Mouse (Mus musculus) MEL (cell line): ENCODE results near the gene Sim2. TPM values are rescaled to one million over a fixed set of nuclear protein-coding genes. Genes with fewer than 3 reads are reported as not detected.

Experiments used
- DNase-seq: peaks from one replicate; pipeline ENCODE4 v3.0.0; 2011; ENCODE audit warnings: low read depth, low spot score
- H3K27ac ChIP-seq: 2 replicates; pipeline ENCODE4 v1.5.1; 2012; ENCODE audit warnings: low read depth, mild to moderate bottlenecking, control low read depth, low read length, moderate library complexity; ENCODE audit not compliant: control insufficient read depth
- H3K27me3 ChIP-seq, 2 experiments: fragments of 150-350 bp in 1 of 2; sonication (generic) in 1 of 2; 2 replicates each; pipeline ENCODE4 v1.6.1; 2012; ENCODE audit warnings: low read length in 2 of 2, mild to moderate bottlenecking in 2 of 2, improper control_type of control experiment in 1 of 2, moderate library complexity in 1 of 2; ENCODE audit not compliant: insufficient read depth in 2 of 2, control insufficient read depth in 1 of 2
- H3K36me3 ChIP-seq, 2 experiments: 2 replicates each; pipeline ENCODE4 v1.6.1; 2012 to 2014; ENCODE audit warnings: low read length in 2 of 2, improper control_type of control experiment in 1 of 2, inconsistent platforms in 1 of 2, mild to moderate bottlenecking in 1 of 2; ENCODE audit not compliant: insufficient read depth in 2 of 2, control insufficient read depth in 1 of 2
- H3K4me1 ChIP-seq, 2 experiments: fragments of 150-350 bp in 1 of 2; sonication (generic) in 1 of 2; 2 replicates each; pipeline ENCODE4 v1.6.1; 2012; ENCODE audit warnings: low read length in 2 of 2, improper control_type of control experiment in 1 of 2, mild to moderate bottlenecking in 1 of 2; ENCODE audit not compliant: insufficient read depth in 2 of 2, control insufficient read depth in 1 of 2
- H3K4me3 ChIP-seq, 2 experiments: fragments of 150-350 bp in 1 of 2; sonication (generic) in 1 of 2; 2 replicates each; pipeline ENCODE4 v1.5.1; 2012; ENCODE audit warnings: low read depth in 2 of 2, low read length in 2 of 2, mild to moderate bottlenecking in 2 of 2, moderate library complexity in 2 of 2, control low read depth in 1 of 2, improper control_type of control experiment in 1 of 2; ENCODE audit not compliant: control insufficient read depth in 1 of 2, insufficient read depth in 1 of 2
- H3K79me2 ChIP-seq: 2 replicates; pipeline ENCODE4 v1.6.1; 2012; ENCODE audit warnings: mild to moderate bottlenecking, low read length, moderate library complexity; ENCODE audit not compliant: control insufficient read depth, poor library complexity, insufficient read depth
- H3K9ac ChIP-seq: 2 replicates; pipeline ENCODE4 v1.6.1; 2012; ENCODE audit warnings: low read depth, mild to moderate bottlenecking, control low read depth, low read length, moderate library complexity; ENCODE audit not compliant: control insufficient read depth, poor library complexity, severe bottlenecking
- H3K9me3 ChIP-seq: fragments of 150-350 bp; sonication (generic); replicated peaks from 2 replicates; pipeline ENCODE4 v1.6.1; 2012; ENCODE audit warnings: mild to moderate bottlenecking, low read length, improper control_type of control experiment, moderate library complexity; ENCODE audit not compliant: insufficient read depth
- BHLHE40 ChIP-seq: IDR thresholded peaks from 2 replicates; pipeline ENCODE4 v1.6.1; 2012; ENCODE audit warnings: low read depth, mild to moderate bottlenecking, inconsistent platforms, low read length, improper control_type of control experiment, borderline replicate concordance
- EP300 ChIP-seq, 2 experiments: IDR thresholded peaks; 2 replicates each; pipeline ENCODE4 v1.6.1; 2011; ENCODE audit warnings: improper control_type of control experiment in 2 of 2, low read length in 2 of 2, low read depth in 1 of 2, mild to moderate bottlenecking in 1 of 2
- ETS1 ChIP-seq: IDR thresholded peaks from 2 replicates; pipeline ENCODE4 v1.6.1; 2012; ENCODE audit warnings: low read depth, mild to moderate bottlenecking, inconsistent platforms, low read length, improper control_type of control experiment, moderate library complexity
- HCFC1 ChIP-seq: IDR thresholded peaks from 2 replicates; pipeline ENCODE4 v1.6.1; 2012; ENCODE audit warnings: low read depth, mild to moderate bottlenecking, inconsistent platforms, low read length, improper control_type of control experiment, moderate library complexity
- JUND ChIP-seq: IDR thresholded peaks from 2 replicates; pipeline ENCODE4 v1.6.1; 2011; ENCODE audit warnings: low read depth, mild to moderate bottlenecking, improper control_type of control experiment, low read length
- MEF2A ChIP-seq: IDR thresholded peaks from 2 replicates; pipeline ENCODE4 v1.6.1; 2014; ENCODE audit warnings: low read depth, mild to moderate bottlenecking, inconsistent platforms, low read length, improper control_type of control experiment; ENCODE audit not compliant: poor library complexity, insufficient replicate concordance, severe bottlenecking; ENCODE audit errors: extremely low read depth
- MXI1 ChIP-seq: IDR thresholded peaks from 2 replicates; pipeline ENCODE4 v1.6.1; 2011; ENCODE audit warnings: mild to moderate bottlenecking, low read depth, low read length, improper control_type of control experiment
- NELFE ChIP-seq: IDR thresholded peaks from 2 replicates; pipeline ENCODE4 v1.6.1; 2011; ENCODE audit warnings: low read depth, low read length, improper control_type of control experiment
- NRF1 ChIP-seq: IDR thresholded peaks from 2 replicates; pipeline ENCODE4 v1.6.1; 2014; ENCODE audit warnings: low read depth, mild to moderate bottlenecking, inconsistent platforms, low read length, improper control_type of control experiment, moderate library complexity; ENCODE audit not compliant: poor library complexity, insufficient read depth, severe bottlenecking
- POLR2AphosphoS5 ChIP-seq: IDR thresholded peaks from 2 replicates; pipeline ENCODE4 v1.6.1; 2012; ENCODE audit warnings: low read depth, borderline replicate concordance, mild to moderate bottlenecking, inconsistent platforms, low read length, moderate library complexity, mixed read lengths
- TAL1 ChIP-seq: IDR thresholded peaks from 2 replicates; pipeline ENCODE4 v1.6.1; 2012; ENCODE audit warnings: mild to moderate bottlenecking, inconsistent platforms, low read length, moderate library complexity, mixed read lengths
- TBP ChIP-seq: IDR thresholded peaks from 2 replicates; pipeline ENCODE4 v1.8.0; 2011; ENCODE audit warnings: low read depth, low read length, improper control_type of control experiment
- TCF12 ChIP-seq: IDR thresholded peaks from 2 replicates; pipeline ENCODE4 v1.6.1; 2014; ENCODE audit warnings: low read depth, mild to moderate bottlenecking, inconsistent platforms, low read length, improper control_type of control experiment, moderate library complexity
- UBTF ChIP-seq: IDR thresholded peaks from 2 replicates; pipeline ENCODE4 v1.6.1; 2012; ENCODE audit warnings: low read depth, mild to moderate bottlenecking, inconsistent platforms, low read length, improper control_type of control experiment, moderate library complexity, borderline replicate concordance; ENCODE audit not compliant: insufficient read depth
- ZC3H11A ChIP-seq: IDR thresholded peaks from 2 replicates; pipeline ENCODE4 v1.6.1; 2012; ENCODE audit warnings: low read depth, mild to moderate bottlenecking, inconsistent platforms, low read length, improper control_type of control experiment
- ZMIZ1 ChIP-seq: IDR thresholded peaks from 2 replicates; pipeline ENCODE4 v1.6.1; 2012; ENCODE audit warnings: low read depth, mild to moderate bottlenecking, inconsistent platforms, low read length, improper control_type of control experiment, moderate library complexity
- ZNF384 ChIP-seq: IDR thresholded peaks from 2 replicates; pipeline ENCODE4 v1.6.1; 2012; ENCODE audit warnings: low read depth, mild to moderate bottlenecking, inconsistent platforms, low read length, improper control_type of control experiment
- polyA plus RNA-seq, 2 experiments: library from polyadenylated mRNA; stranded (reverse) in 1 of 2; unstranded in 1 of 2; fragments of >175 nt in 1 of 2; fragments of >200 nt in 1 of 2; gene quantifications; 2 replicates each; pipeline versions ENCODE4 v1.2.1 to v1.2.4; 2012; ENCODE audit warnings: low replicate concordance in 2 of 2, low read depth in 1 of 2; ENCODE audit not compliant: insufficient read length in 2 of 2, insufficient read depth in 1 of 2, missing spikeins in 1 of 2
- total RNA-seq: library from RNA; depleted of rRNA; stranded (reverse); fragments of 300-350 nt; gene quantifications from 2 replicates; pipeline ENCODE4 v1.2.3, GENCODE M21; 2012

Sim2 gene
- total and polyA plus RNA-seq, 3 experiments = not detected

DNA sequence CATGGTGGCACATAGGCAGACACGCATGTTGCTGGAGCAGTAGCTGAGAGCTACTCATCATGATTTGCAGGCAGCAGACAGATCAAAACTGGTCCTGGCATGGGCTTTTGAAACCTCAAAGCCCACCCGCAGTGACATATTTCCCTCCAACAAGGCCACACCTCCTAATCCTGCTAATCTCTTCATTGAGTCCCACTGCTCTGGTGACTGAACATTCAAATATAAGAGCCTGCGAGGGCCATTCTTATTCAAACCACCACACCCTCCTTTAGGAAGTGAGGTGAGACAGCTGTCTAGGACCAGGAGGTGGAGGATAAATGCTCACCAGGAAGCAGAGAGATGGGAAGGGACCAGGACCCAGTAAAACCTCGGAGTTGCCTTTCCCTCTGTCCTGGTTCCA, 85.5 kb downstream of the Sim2 start:
- peaks cover 0 to 2% of the 10 kb centered on the region in 2 experiments; a peak in 1 of 4 replicates for H3K36me3 ChIP-seq
- DNase-seq = no peak
- no peak overlapping the region for H3K9ac ChIP-seq
- no peak for TF ChIP-seq JUND
- TF ChIP-seq NELFE = no peak
- TF ChIP-seq ZNF384 = no peak
- no peak for TF ChIP-seq UBTF
- TF ChIP-seq NRF1 = no peak
- no peaks in the 10 kb centered on the region for H3K9me3 ChIP-seq
- H3K4me3 ChIP-seq = no peak overlapping the region
- H3K4me1 ChIP-seq = no peaks in the 10 kb centered on the region
- H3K79me2 ChIP-seq = no peaks in the 10 kb centered on the region
- H3K27me3 ChIP-seq = no peaks in the 10 kb centered on the region
- no peak overlapping the region for H3K27ac ChIP-seq

DNA sequence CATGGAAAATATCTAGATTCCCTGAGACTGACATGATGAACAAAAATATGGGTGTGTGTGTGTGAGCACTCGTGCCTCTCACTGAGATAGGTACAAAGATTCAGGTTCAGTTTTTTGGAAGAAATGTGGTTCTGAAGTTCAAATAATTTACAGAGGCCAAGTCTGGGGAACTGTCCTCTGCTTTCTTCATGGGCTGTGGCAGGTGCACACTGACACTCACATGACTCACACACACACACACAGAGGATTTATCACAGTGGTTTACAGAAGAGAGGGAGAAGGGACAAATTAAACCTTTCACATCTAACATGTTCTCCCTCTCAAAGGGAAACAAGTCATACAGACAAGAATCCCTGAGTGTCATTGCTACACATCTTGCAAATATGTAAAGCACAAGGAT, 88.6 kb downstream of the Sim2 start:
- H3K9ac ChIP-seq = no peak overlapping the region
- TF ChIP-seq MEF2A (no peak), ZC3H11A (no peak), BHLHE40 (no peak), HCFC1 (no peak), TBP (no peak), EP300 (IDR thresholded peaks at IDR 0.05; ENCODE audit: low read depth in 1 of 2, low read length in 2 of 2) (no peak), TAL1 (no peak), TCF12 (no peak), NELFE (no peak), ZMIZ1 (no peak), POLR2AphosphoS5 (no peak), ETS1 (no peak), NRF1 (no peak), MXI1 (no peak), ZNF384 (no peak)
- no peak overlapping the region for H3K27ac ChIP-seq

More for the DNA sequence above, 88.6 kb downstream of the Sim2 start:
- no peaks in the 10 kb centered on the region for H3K9me3 ChIP-seq
- no peaks in the 10 kb centered on the region for H3K79me2 ChIP-seq
- peaks cover 0 to 12% of the 10 kb centered on the region in 2 experiments; a peak in 2 of 4 replicates for H3K36me3 ChIP-seq
- no peak for DNase-seq
- H3K4me1 ChIP-seq = peaks cover 5 to 15% of the 10 kb centered on the region in 2 experiments
- H3K4me3 ChIP-seq = no peak overlapping the region
- no peaks in the 10 kb centered on the region for H3K27me3 ChIP-seq
